Comparison of ENCODE assay signal across 8 mouse cellular contexts in genomic region chr11:117709308-117709707, GRCm38 (mm10). TPM values are rescaled to one million over a fixed set of nuclear protein-coding genes. Genes with fewer than 3 reads are reported as not detected.
DNase-seq lines count a peak whose midpoint lies in the region; ATAC-seq and TF ChIP-seq lines count a peak whose summit lies in the region.

No protein-coding gene starts in this region.

- WGBS in liver, adult 2 months = 69% methylated on average over 4 of the region's 4 CpGs
- WGBS in liver, embryonic 12.5 days (ENCODE audit: insufficient replicate concordance) = 50% methylated on average over 4 of the region's 4 CpGs
- 52% methylated on average over 4 of the region's 4 CpGs for WGBS in heart, embryonic 16.5 days

- H3K4me2 ChIP-seq in liver, embryonic 12.5 days = no peak overlapping the region
- no peak overlapping the region for H3K4me2 ChIP-seq in heart, embryonic 16.5 days (ENCODE audit: low read depth, low read length)

- TF ChIP-seq CTCF in liver, adult 2 months (IDR thresholded peaks at IDR 0.05; ENCODE audit: low read depth, low read length) = peak; percentile 29; the same call in 1 of the 2 replicates
- no peak for TF ChIP-seq CTCF in brain, embryonic 14.5 days (IDR thresholded peaks at IDR 0.05; ENCODE audit: borderline replicate concordance, extremely low read depth, insufficient read depth, insufficient read length)

- H3K4me1 ChIP-seq in liver, adult 2 months (ENCODE audit: control insufficient read depth, insufficient read depth, low read length) = peaks cover 2% of the 10 kb centered on the region; the same call in 1 of the 2 replicates
- H3K4me1 ChIP-seq in liver, embryonic 12.5 days = 0 out of 2 replicates have a peak, but pooled peaks cover 3% of the 10 kb centered on the region
- peaks cover 43% of the 10 kb centered on the region for H3K4me1 ChIP-seq in heart, embryonic 16.5 days (ENCODE audit: control insufficient read depth, insufficient read depth, low read length)

- no peaks in the 10 kb centered on the region for H3K79me2 ChIP-seq in liver, adult 2 months (ENCODE audit: control insufficient read depth, insufficient read depth, low read length)

- no peak for ATAC-seq in liver, embryonic 12.5 days
- no peak for ATAC-seq in heart, embryonic 16.5 days (replicated peaks; ENCODE audit: extremely low read depth, insufficient read depth, low FRiP score)

- H3K9ac ChIP-seq in liver, adult 2 months (ENCODE audit: low read depth, low read length) = no peak overlapping the region
- H3K9ac ChIP-seq in liver, embryonic 12.5 days = no peak overlapping the region
- H3K9ac ChIP-seq in heart, embryonic 16.5 days (ENCODE audit: low read length) = peak overlapping the region; percentile 15; the same call in 1 of the 2 replicates

- no peaks in the 10 kb centered on the region for H3K9me3 ChIP-seq in liver, embryonic 12.5 days (replicated peaks)
- 0 out of 2 replicates have a peak, but pooled peaks cover 3% of the 10 kb centered on the region for H3K9me3 ChIP-seq in heart, embryonic 16.5 days (replicated peaks; ENCODE audit: control insufficient read depth, low read length)

- H3K27ac ChIP-seq in liver, adult 2 months (replicated peaks; ENCODE audit: insufficient read depth, low read depth, low read length) = no peak overlapping the region
- H3K27ac ChIP-seq in liver, embryonic 12.5 days = no peak overlapping the region
- H3K27ac ChIP-seq in heart, embryonic 16.5 days (ENCODE audit: low read length) = no peak overlapping the region

- no peaks in the 10 kb centered on the region for H3K27me3 ChIP-seq in liver, adult 2 months (ENCODE audit: control insufficient read depth, insufficient read depth, low read length)
- no peaks in the 10 kb centered on the region for H3K27me3 ChIP-seq in liver, embryonic 12.5 days (replicated peaks)
- H3K27me3 ChIP-seq in heart, embryonic 16.5 days (ENCODE audit: control insufficient read depth, insufficient read depth, low read length) = no peaks in the 10 kb centered on the region

- H3K36me3 ChIP-seq in liver, adult 2 months (ENCODE audit: control insufficient read depth, insufficient read depth, low read length) = no peaks in the 10 kb centered on the region
- H3K36me3 ChIP-seq in liver, embryonic 12.5 days = peaks cover 19% of the 10 kb centered on the region
- peaks cover 12% of the 10 kb centered on the region for H3K36me3 ChIP-seq in heart, embryonic 16.5 days (ENCODE audit: control insufficient read depth, insufficient read depth)

- no peak for TF ChIP-seq POLR2A in liver, adult 2 months (IDR thresholded peaks at IDR 0.05; ENCODE audit: extremely low read depth, insufficient read depth, low read length)
- TF ChIP-seq POLR2A in brain, embryonic 14.5 days (IDR thresholded peaks at IDR 0.05; ENCODE audit: borderline replicate concordance, extremely low read depth, insufficient read depth, insufficient read length, poor library complexity, severe bottlenecking) = no peak

- DNase-seq in cerebellum, adult 18-20 months = peak; percentile 64 to 75
- DNase-seq in cerebellum, adult 11-12 months = no peak
- DNase-seq in liver, adult 2 months (ENCODE audit: extremely low read depth, low read depth, low spot score) = peak; percentile 50
- DNase-seq in brain, embryonic 14.5 days (ENCODE audit: low read depth) = peak; percentile 82
- DNase-seq in lung, postnatal 25 days (ENCODE audit: low spot score) = peak; percentile 56
- DNase-seq in thymus, postnatal 0 days (ENCODE audit: low spot score) = peak; percentile 85

- no peak overlapping the region for H3K4me3 ChIP-seq in liver, adult 2 months (ENCODE audit: insufficient read depth, low read depth, low read length)
- no peak overlapping the region for H3K4me3 ChIP-seq in liver, embryonic 12.5 days
- no peak overlapping the region for H3K4me3 ChIP-seq in heart, embryonic 16.5 days (ENCODE audit: low read length)

RNA-seq across cellular contexts. Expression of gene Tnrc6c, which starts 55.2 kb away (rescaled TPM):
- 6.3 and 8.3 TPM in 2 replicates for total RNA-seq in liver, adult 2 months (2014; rRNA removed)
- polyA plus RNA-seq in liver, adult 2 months (2012; rRNA removed) = 4.1 and 5.7 TPM in 2 replicates
- 4.7 and 4.8 TPM in 2 replicates for polyA plus RNA-seq in liver, embryonic 12.5 days (2016; fragmentation: Nextera tagmentation; extraction: Ambion mirVana)
- polyA plus RNA-seq in brain, embryonic 14.5 days (2012; rRNA removed) = 54.3 and 82.0 TPM in 2 replicates
- 6.1 and 6.5 TPM in 2 replicates for polyA plus RNA-seq in heart, embryonic 16.5 days (2015; fragmentation: Nextera tagmentation; extraction: Ambion mirVana)
- polyA plus RNA-seq in thymus, postnatal 0 days (2015; fragmentation: Nextera tagmentation; extraction: Ambion mirVana) = 13.2 and 18.7 TPM in 2 replicates
